Mouse (Mus musculus) E14TG2a.4 (cell line): Measurements from ENCODE around the gene Olfr47.

Experiments
- CTCF ChIP-seq: conservative IDR thresholded peaks from 2 replicates; pipeline ENCODE4 v1.5.1; 2014; ENCODE audit warnings: low read length
- NANOG ChIP-seq: IDR thresholded peaks from 2 replicates; pipeline ENCODE4 v1.6.1; 2014; ENCODE audit warnings: borderline replicate concordance, low read length, mixed read lengths

- peak; percentile 19; the same call in 1 of the 2 replicates for TF ChIP-seq CTCF
- TF ChIP-seq NANOG = no peak
Measured at GRCm38 (mm10) chr6:43254193-43254926, 23.0 kb downstream of the Olfr47 start.
